Mouse (Mus musculus): ENCODE measurements at regions not wholly inside any gene's neighbourhood (a gene's known extent, or its start where the extent isn't known, plus 50 kb on each side); places are given as distances from the start of the nearest gene placed in this dataset.

DNA sequence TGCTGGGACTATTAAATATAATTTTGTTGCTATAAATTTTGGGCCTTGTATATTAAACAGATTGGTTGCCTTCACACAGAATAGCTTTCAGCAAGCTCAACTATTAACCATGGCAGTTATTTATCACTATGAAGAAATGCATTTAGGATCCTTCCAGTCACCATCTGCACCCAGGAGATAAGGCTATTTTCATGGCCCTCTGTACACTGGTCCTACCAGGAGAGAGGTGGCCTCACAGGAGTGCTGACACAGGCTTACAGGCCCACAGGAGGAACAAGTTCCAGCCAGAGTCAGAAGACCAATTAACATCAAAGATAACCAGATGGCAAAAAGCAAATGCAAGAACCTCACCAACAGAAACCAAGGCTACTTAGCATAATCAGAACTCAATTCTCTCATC lies 731.3 kb downstream of the Ryr2 start:
- H3K27me3 ChIP-seq (ENCODE audit: control insufficient read depth, insufficient read depth, low read depth, low read length): no peaks in the 10 kb centered on the region
- peak; percentile 63 for ATAC-seq (ENCODE audit: low read depth)
- no peaks in the 10 kb centered on the region for H3K36me3 ChIP-seq (ENCODE audit: control insufficient read depth, insufficient read depth)
- H3K4me3 ChIP-seq (ENCODE audit: low read depth, low read length): no peak overlapping the region
- H3K27ac ChIP-seq (ENCODE audit: low read length): no peak overlapping the region
- H3K4me1 ChIP-seq (ENCODE audit: control insufficient read depth, low read depth, low read length): no peaks in the 10 kb centered on the region
- no peak overlapping the region for H3K9ac ChIP-seq (ENCODE audit: low read depth, low read length)
- H3K4me2 ChIP-seq (ENCODE audit: low read depth, low read length): no peak overlapping the region
- no peaks in the 10 kb centered on the region for H3K9me3 ChIP-seq (replicated peaks; ENCODE audit: control insufficient read depth, low read length)

- no peaks in the 10 kb centered on the region for H3K27me3 ChIP-seq (ENCODE audit: control insufficient read depth, insufficient read depth, low read depth, low read length)
- ATAC-seq (ENCODE audit: low read depth): no peak
- no peaks in the 10 kb centered on the region for H3K9me3 ChIP-seq (replicated peaks; ENCODE audit: control insufficient read depth, low read length)
- no peaks in the 10 kb centered on the region for H3K36me3 ChIP-seq (ENCODE audit: control insufficient read depth, insufficient read depth)
- no peak overlapping the region for H3K4me3 ChIP-seq (ENCODE audit: low read depth, low read length)
- H3K9ac ChIP-seq (ENCODE audit: low read depth, low read length): no peak overlapping the region
- 28% methylated on average over 1 of the region's 1 CpGs for WGBS (ENCODE audit: insufficient replicate concordance)
- H3K4me1 ChIP-seq (ENCODE audit: control insufficient read depth, low read depth, low read length): no peaks in the 10 kb centered on the region
- no peak overlapping the region for H3K27ac ChIP-seq (ENCODE audit: low read length)
- H3K4me2 ChIP-seq (ENCODE audit: low read depth, low read length): no peak overlapping the region
Observed at GRCm38 (mm10) chr13:11369456-11369855, 737.3 kb downstream of the Ryr2 start.

DNA sequence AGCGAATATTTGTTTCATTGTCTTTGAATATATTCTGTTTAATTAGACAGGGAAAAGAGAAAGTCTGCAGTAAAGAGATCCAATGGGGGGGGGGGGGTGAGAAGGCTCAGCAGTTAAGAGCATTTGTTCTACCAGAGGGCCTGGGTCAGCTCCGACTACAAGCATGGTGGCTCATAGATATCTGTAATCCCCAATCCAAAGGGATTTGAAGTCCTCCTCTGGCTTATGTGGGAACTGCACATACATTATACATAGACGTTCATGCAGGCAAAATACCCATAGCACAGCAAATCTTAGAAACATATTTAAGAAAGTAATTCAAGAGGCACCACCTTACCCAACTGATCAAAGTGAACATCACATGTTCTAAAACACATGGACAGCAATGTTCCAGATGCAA lies 743.9 kb downstream of the Ryr2 start:
- no peak overlapping the region for H3K4me3 ChIP-seq (ENCODE audit: low read depth, low read length)
- 44% methylated on average over 3 of the region's 3 CpGs for WGBS (ENCODE audit: insufficient replicate concordance)

GRCm38 (mm10) chr13:11348502-11348849 lies 758.3 kb downstream of the Ryr2 start:
- Histone ChIP-seq H3K4me1 (ENCODE audit: control insufficient read depth, low read depth, low read length) (no peaks in the 10 kb centered on the region), H3K9ac (ENCODE audit: low read depth, low read length) (no peak overlapping the region), H3K36me3 (ENCODE audit: control insufficient read depth, insufficient read depth) (no peaks in the 10 kb centered on the region), H3K27me3 (ENCODE audit: control insufficient read depth, insufficient read depth, low read depth, low read length) (no peaks in the 10 kb centered on the region), H3K4me2 (ENCODE audit: low read depth, low read length) (no peak overlapping the region), H3K27ac (ENCODE audit: low read length) (no peak overlapping the region), H3K9me3 (replicated peaks; ENCODE audit: control insufficient read depth, low read length) (no peaks in the 10 kb centered on the region), H3K4me3 (ENCODE audit: low read depth, low read length) (no peak overlapping the region)
- no peak for ATAC-seq (ENCODE audit: low read depth)
- WGBS (ENCODE audit: insufficient replicate concordance): 33% methylated on average over 4 of the region's 4 CpGs

More for the DNA sequence above, 743.9 kb downstream of the Ryr2 start:
- Histone ChIP-seq H3K27ac (ENCODE audit: low read length) (no peak overlapping the region), H3K36me3 (ENCODE audit: control insufficient read depth, insufficient read depth) (no peaks in the 10 kb centered on the region), H3K4me1 (ENCODE audit: control insufficient read depth, low read depth, low read length) (no peaks in the 10 kb centered on the region), H3K9ac (ENCODE audit: low read depth, low read length) (no peak overlapping the region), H3K4me2 (ENCODE audit: low read depth, low read length) (no peak overlapping the region), H3K27me3 (ENCODE audit: control insufficient read depth, insufficient read depth, low read depth, low read length) (no peaks in the 10 kb centered on the region), H3K9me3 (replicated peaks; ENCODE audit: control insufficient read depth, low read length) (no peaks in the 10 kb centered on the region)
- no peak for ATAC-seq (ENCODE audit: low read depth)

DNA sequence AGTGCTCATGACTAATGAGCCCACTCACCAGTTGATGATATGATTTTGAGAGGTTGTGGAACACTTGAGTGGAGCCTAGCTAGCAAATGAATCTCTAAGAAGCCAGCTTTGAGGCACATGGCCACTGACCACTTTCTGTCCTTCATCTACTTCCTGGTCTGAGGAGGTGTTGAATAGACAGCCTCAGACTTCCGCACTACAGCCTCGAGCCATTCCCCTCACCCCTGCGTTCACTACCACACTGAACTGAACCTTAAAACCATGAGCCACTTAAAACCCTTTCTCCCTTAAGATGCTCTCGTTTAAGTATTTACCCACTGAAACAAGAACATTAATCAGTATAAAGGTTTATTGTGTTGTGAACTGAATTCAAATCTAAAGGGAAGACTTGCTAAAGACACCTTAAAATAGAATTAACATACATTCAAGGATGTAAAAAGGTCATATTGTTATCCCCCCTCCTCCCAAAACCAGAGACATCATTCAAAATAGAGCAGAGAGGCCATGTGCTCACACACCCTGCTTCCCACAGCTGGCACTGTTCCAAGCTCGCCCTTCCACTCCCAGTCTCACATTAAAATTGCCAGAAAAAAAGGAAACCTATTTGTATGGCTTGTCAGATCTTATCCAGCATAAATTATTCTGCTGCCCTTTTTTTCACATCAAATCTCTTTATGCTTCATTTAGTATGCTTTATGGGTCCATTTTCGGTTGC lies 758.8 kb downstream of the Ryr2 start:
- Histone ChIP-seq H3K9me3 (replicated peaks; ENCODE audit: control insufficient read depth, low read length) (no peaks in the 10 kb centered on the region), H3K4me2 (ENCODE audit: low read depth, low read length) (no peak overlapping the region), H3K36me3 (ENCODE audit: control insufficient read depth, insufficient read depth) (no peaks in the 10 kb centered on the region), H3K4me3 (ENCODE audit: low read depth, low read length) (no peak overlapping the region), H3K27ac (ENCODE audit: low read length) (no peak overlapping the region), H3K4me1 (ENCODE audit: control insufficient read depth, low read depth, low read length) (no peaks in the 10 kb centered on the region), H3K27me3 (ENCODE audit: control insufficient read depth, insufficient read depth, low read depth, low read length) (no peaks in the 10 kb centered on the region), H3K9ac (ENCODE audit: low read depth, low read length) (no peak overlapping the region)
- no peak for ATAC-seq (ENCODE audit: low read depth)
- 50% methylated on average over 6 of the region's 6 CpGs for WGBS (ENCODE audit: insufficient replicate concordance)

DNA sequence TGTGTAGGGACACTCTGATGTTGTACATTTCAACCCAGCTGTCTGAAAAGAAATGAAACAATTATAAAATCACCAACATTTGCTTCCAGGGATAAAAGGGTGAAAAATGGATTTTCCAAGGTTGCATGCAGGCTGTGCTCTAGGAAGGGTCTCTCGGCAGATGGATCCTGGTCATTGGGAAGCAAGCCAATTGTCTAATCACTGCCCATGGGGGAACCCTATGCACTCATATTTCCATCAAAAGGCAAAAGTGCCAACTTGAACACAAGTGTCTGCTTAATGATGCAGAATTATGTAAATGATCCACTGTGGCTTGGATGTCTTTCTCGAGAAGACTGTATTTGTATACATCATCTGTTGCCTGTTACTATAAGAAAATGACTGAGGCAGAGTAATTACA lies 762.2 kb downstream of the Ryr2 start:
- Histone ChIP-seq H3K4me3 (ENCODE audit: low read depth, low read length) (no peak overlapping the region), H3K27me3 (ENCODE audit: control insufficient read depth, insufficient read depth, low read depth, low read length) (no peaks in the 10 kb centered on the region), H3K9me3 (replicated peaks; ENCODE audit: control insufficient read depth, low read length) (no peaks in the 10 kb centered on the region), H3K36me3 (ENCODE audit: control insufficient read depth, insufficient read depth) (no peaks in the 10 kb centered on the region), H3K4me2 (ENCODE audit: low read depth, low read length) (no peak overlapping the region), H3K4me1 (ENCODE audit: control insufficient read depth, low read depth, low read length) (no peaks in the 10 kb centered on the region), H3K27ac (ENCODE audit: low read length) (no peak overlapping the region), H3K9ac (ENCODE audit: low read depth, low read length) (no peak overlapping the region)
- ATAC-seq (ENCODE audit: low read depth): no peak
- WGBS (ENCODE audit: insufficient replicate concordance): 66% methylated on average over 2 of the region's 2 CpGs

DNA sequence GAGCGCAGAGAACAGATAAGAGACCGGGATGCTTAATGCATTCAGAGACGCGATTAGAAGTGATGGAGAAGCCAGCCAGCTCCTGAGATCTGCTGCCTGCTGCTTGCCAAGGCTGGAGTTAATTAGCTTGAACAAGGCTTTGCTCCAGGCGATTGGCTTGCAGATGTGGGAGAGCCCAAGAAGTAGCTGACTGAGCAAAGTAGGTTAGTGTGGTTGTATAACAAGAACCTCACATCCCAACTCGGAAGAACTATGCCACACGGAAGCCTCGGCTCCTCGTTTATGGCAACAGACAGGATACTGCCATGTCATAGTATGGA lies 768.5 kb downstream of the Ryr2 start:
- Histone ChIP-seq H3K36me3 (ENCODE audit: control insufficient read depth, insufficient read depth) (no peaks in the 10 kb centered on the region), H3K27ac (ENCODE audit: low read length) (no peak overlapping the region), H3K9me3 (replicated peaks; ENCODE audit: control insufficient read depth, low read length) (no peaks in the 10 kb centered on the region), H3K27me3 (ENCODE audit: control insufficient read depth, insufficient read depth, low read depth, low read length) (no peaks in the 10 kb centered on the region), H3K4me3 (ENCODE audit: low read depth, low read length) (no peak overlapping the region), H3K4me2 (ENCODE audit: low read depth, low read length) (no peak overlapping the region), H3K9ac (ENCODE audit: low read depth, low read length) (no peak overlapping the region), H3K4me1 (ENCODE audit: control insufficient read depth, low read depth, low read length) (no peaks in the 10 kb centered on the region)
- ATAC-seq (ENCODE audit: low read depth): no peak
- 71% methylated on average over 9 of the region's 9 CpGs for WGBS (ENCODE audit: insufficient replicate concordance)

- Histone ChIP-seq H3K27me3 (ENCODE audit: control insufficient read depth, insufficient read depth, low read depth, low read length) (no peaks in the 10 kb centered on the region), H3K4me2 (ENCODE audit: low read depth, low read length) (no peak overlapping the region), H3K9me3 (replicated peaks; ENCODE audit: control insufficient read depth, low read length) (no peaks in the 10 kb centered on the region), H3K27ac (ENCODE audit: low read length) (no peak overlapping the region), H3K36me3 (ENCODE audit: control insufficient read depth, insufficient read depth) (no peaks in the 10 kb centered on the region), H3K9ac (ENCODE audit: low read depth, low read length) (no peak overlapping the region), H3K4me3 (ENCODE audit: low read depth, low read length) (no peak overlapping the region), H3K4me1 (ENCODE audit: control insufficient read depth, low read depth, low read length) (no peaks in the 10 kb centered on the region)
- no peak for ATAC-seq (ENCODE audit: low read depth)
- WGBS (ENCODE audit: insufficient replicate concordance): 41% methylated on average over 4 of the region's 4 CpGs
Observed at GRCm38 (mm10) chr13:11337610-11338296, 769.0 kb downstream of the Ryr2 start.

- Histone ChIP-seq H3K27ac (ENCODE audit: low read length) (no peak overlapping the region), H3K4me2 (ENCODE audit: low read depth, low read length) (no peak overlapping the region), H3K4me1 (ENCODE audit: control insufficient read depth, low read depth, low read length) (no peaks in the 10 kb centered on the region), H3K9me3 (replicated peaks; ENCODE audit: control insufficient read depth, low read length) (no peaks in the 10 kb centered on the region), H3K9ac (ENCODE audit: low read depth, low read length) (no peak overlapping the region), H3K4me3 (ENCODE audit: low read depth, low read length) (no peak overlapping the region), H3K36me3 (ENCODE audit: control insufficient read depth, insufficient read depth) (no peaks in the 10 kb centered on the region), H3K27me3 (ENCODE audit: control insufficient read depth, insufficient read depth, low read depth, low read length) (no peaks in the 10 kb centered on the region)
- ATAC-seq (ENCODE audit: low read depth): no peak
- WGBS (ENCODE audit: insufficient replicate concordance): 69% methylated on average over 3 of the region's 3 CpGs
Observed at GRCm38 (mm10) chr13:11336958-11337357, 769.8 kb downstream of the Ryr2 start.
